Mouse (Mus musculus): ENCODE data around the gene Calr.
"Not testable (repeated sequence)": the region's sequence is repeated elsewhere in the genome, so short reads cannot be mapped to it uniquely, and the experiment has no call there.

Calr gene

DNA sequence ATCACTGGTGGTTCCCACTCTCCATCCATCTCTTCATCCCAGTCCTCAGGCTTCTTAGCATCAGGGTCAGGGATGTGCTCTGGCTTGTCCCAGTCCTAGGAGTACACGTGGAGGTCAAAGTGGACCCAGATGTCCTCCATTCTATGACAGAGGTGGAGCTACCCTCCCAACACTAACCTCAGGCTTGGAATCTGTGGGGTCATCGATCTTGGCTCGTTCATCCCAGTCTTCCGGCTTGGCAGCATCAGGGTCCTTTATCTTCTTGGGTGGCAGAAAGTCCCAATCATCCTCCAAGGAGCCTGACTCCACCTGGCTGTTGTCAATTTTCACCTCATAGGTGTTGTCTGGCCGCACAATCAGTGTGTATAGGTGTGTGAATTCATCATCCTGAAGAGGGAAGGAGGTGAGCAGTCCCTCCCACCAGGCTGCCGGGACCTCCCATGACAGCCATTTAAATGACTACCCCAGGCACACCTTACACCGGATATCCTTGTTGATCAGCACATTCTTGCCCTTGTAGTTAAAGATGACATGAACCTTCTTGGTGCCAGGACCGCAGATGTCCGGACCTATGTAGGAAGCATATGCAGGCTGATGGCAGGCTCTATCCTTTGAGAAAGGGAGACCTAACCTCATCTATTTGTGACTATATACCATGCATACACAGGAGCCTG is 2.2 kb downstream of the Calr start:
- DNase-seq (ENCODE audit: low read depth, low spot score) = no peak

DNA sequence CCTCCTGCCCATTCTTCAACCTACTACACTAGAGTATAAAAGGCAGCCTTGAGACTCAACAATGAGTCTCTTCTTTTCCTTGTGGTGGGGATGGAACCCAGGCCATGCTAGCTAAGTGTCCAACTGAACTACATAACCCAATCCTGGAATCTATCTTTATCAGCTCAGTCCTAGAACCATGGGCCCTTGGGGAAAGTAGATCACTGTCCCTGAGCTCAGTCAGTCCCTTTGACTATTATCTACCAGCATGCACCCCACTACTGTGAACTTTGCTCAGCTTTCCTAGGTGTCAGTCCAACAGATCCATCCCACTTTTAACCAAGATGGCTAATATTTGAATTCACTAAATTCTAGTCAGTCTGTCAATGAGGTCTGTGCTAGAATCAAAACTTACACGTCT is 5.2 kb downstream of the Calr start:
- DNase-seq (ENCODE audit: low read depth, low spot score) = no peak

DNA sequence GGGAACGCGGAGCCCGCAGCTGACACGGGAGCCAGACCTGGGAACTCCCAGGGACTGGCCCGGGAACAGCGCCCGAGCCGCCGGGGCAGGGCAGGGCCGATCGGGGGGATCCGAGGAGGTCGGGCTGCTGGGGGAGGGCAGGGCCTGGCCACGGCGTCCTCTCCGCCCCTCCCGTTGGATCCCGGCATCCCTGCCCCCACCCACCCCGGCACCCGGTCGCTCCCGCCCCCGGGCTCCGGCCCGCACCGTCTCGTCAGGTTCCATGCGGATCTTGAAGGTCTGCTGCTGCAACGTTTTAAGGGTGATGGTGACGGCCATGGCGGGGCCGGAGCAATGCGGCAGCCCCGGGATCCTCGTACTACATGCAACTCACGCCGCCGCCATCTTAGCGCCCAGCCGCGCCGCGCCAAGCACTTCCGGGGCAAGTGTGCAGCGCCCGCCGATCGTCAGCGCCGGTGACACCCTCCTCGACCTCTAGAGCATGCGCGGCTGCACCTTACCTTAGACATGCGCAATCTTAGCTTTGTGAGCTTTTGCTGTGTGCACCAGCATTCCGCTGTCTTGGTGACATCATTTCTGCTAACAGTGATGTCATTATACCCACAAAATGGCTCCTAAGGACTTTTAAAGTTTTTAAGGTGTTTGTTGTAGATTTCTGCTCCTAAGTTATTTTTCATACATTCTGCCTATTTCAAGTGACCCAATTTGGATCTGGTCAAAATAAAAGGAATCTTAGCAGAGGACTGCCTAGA is 6.3 kb downstream of the Calr start, which contains the start of gene Rad23a:
Rad23a (minus strand) TSS at position 418 of the 752 bp plus-strand sequence.
- peak; percentile 92 for DNase-seq (ENCODE audit: low read depth, low spot score)

DNA sequence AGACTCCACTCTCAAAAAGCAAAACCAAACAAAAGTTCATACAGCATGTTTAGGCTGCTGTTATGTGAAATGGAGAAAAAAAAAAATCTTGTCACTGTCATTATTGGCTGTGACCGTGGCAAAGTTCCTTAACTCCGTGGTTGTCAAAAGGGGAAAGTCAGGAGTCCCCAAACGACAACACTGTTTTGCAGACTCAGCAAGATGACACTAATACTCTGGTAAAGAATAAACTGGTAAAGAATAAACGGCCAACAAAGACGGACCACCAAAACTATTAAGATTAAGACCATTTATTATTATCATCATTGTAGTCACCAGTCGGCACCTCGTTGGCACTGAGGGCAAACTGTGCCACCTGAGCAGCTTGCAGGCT is 6.9 kb downstream of the Calr start:
- DNase-seq (ENCODE audit: low read depth, low spot score) = no peak

DNA sequence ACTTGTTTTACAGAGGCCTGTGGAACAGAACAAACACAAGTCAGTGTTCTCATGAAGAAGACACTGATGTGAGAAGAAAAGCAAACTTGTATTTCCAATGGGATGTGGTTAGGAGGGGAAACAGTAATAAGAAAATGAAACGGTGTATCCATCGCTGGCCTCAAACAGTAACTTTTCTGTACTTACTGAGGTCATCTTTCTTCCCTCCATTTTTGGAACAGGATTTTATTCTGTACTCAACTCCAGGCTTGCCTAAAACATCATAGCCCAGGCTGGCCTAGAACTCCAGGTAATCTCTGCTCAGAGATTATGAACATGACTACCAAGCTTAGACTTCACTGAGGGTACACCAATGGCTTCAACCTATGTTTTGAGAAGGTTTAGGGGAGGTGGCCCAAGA is 7.3 kb downstream of the Calr start:
- DNase-seq (ENCODE audit: low read depth, low spot score) = no peak

DNA sequence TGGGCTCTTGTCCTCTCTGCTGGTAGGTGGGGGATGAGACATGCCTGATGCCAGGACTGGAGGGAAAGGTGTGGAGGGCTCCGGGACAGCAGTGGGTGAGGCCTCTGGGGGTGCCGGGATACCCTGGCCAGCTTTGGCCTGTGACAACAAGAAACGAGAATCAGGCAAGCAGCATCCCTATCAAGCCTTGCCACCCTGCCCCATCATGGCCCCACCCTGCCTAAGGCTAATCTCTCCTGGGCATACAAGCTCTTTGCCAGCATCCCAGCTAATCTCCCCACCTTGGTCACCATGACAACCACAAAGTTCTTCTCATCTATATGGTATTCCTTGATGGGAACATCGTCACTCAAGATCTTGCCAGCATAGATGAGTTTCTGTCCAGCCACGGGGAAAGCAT is 8.2 kb downstream of the Calr start:
- DNase-seq (ENCODE audit: low read depth, low spot score) = no peak

DNA sequence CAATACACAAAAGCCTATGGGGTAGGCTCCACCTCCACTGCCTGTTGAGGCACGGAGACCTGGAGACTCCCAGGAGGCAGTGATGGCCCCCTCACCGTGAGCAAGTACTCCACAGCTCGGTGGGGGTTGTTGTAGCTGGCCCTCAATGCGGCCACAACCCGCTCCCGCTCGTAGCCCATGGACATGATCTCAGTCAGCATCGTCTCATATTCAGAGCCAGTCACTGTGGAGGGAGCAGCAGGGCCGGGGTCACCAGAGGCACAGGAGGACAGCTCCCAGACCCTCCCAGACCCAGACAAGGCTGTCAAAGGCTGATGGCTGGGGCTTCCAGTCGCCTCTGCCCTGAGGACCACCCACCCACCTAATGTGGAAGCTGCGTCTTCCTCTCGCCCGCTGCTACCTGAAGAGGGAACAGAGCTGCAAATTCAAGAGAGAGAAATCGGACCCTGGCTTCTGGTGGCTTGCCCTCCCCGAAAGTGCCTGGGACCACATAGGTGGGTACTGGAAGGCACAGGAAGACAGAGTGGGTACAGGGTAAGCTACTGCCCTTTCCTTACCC is 8.7 kb downstream of the Calr start:
- no peak for DNase-seq (ENCODE audit: low read depth, low spot score)

DNA sequence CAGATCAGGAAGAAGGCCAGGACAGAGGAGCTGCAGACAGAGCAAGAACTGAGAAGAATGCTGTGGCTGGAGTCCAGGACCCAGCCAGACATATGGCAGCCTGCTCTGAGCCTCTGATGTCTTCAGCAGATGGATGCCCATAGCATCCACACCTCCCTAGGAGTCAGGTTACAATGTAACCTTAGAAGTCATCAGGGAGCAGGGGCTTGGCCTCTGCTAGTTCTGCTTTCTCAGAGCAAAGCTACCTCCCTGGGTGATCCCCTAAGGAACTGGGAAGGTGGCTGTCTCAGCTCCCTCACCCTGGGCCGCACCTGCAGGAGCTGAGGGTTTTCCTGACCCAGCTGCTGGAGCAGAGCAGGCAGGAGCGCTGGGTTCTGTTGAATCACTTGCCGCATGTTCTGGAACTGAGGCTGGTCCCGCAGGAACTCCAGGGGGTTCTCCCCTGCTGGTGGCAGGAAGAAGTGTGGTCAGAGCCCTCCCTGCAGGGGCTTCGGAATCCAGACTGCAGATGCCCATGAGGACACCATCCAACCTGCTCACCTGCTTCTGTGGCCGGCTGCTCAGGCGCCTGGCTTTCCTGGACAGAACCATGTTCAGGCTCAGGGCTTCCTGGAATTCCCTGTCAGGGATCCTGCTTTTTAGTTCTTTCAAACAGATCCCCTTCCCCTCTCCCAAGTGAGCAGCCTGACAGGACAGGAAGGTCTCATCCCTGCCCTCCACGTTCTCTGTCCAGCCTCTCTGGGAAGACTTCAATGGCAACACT is 9.4 kb downstream of the Calr start:
- no peak for DNase-seq (ENCODE audit: low read depth, low spot score)

DNA sequence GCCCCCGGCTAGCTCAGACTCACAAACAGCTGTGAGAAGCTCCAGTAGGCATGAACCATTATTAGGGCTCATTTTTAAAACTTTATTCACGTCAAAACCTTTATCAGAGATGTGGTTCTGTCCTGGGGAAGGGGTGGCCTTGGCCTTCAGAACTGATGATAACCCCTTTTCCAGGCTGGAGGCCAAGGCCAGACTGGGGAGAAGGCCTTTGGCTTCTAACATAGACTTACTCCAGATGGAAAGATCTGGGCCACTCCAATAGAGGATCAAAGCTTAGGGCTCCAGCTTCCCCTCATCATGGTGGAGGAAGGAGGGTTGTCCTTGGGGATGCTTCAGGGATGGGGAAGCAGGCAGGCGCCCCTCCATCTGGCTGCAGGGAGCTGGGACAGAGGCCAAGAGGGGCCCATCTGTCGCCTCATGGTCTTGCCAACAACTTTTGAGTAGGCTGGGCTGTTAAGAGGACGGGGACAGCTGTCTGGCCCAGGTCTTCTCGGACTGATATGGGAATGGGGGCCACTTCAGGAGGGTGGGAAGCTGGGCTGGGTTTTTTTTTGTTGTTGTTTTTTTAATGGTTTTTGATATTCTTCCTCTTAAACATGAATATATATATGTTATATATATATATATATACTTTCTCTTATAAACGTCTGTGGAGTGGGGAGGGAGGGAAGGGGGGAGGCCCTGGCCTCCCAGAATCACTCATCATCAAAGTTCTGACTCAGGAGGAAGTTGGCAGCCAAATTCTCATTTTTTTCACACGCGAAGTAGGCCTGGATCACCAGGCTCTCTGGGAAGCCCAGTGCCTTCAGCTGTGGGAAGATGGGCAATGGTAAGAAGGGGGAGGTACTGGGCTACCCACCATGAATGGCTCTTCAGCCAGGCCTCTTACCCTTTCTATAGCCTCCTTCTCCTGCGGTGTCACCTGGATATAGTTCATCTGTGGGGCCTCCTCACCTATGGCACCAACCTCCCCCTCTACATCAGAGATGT is 11.6 kb downstream of the Calr start:
- no peak for DNase-seq (ENCODE audit: low read depth, low spot score)

DNA sequence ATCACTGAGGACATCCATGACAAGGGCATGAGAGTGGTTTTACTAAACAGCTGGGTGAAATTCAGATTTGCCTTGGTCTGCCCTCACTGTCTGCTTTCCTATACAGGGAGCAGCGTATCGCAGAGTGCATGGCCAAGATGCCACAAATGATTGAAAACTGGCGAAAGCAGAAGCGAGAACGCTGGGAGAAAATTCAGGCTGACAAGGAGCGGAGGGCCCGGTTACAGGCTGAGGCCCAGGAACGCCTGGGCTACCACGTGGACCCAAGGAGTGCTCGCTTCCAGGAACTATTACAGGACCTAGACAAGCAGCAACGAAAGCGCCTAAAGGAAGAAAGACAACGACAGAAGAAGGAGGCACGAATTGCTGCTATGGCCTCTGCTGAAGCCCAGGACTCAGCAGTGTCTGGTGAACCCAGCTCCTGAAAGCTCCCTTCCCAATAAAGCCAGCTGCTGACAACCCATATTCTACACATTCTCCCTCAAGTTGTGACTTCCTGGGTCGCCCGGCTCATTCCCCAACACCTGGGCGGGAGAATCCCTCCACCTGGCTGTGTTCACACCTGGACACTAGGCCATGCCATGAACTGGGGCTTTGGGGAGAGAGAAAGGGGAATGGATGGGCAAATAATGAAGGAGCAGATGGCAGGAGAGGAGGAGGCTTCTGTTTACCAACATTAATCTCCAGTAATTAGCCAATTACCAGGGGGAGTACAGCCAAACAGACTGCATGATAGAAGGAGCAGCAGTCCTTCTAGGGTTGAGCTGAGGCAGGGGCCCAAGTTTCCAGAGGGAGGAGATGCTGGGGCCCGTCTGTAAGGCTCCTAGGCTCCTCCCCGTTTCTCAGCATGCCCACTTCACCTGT is 12.5 kb downstream of the Calr start:
- DNase-seq (ENCODE audit: low read depth, low spot score) = no peak

DNA sequence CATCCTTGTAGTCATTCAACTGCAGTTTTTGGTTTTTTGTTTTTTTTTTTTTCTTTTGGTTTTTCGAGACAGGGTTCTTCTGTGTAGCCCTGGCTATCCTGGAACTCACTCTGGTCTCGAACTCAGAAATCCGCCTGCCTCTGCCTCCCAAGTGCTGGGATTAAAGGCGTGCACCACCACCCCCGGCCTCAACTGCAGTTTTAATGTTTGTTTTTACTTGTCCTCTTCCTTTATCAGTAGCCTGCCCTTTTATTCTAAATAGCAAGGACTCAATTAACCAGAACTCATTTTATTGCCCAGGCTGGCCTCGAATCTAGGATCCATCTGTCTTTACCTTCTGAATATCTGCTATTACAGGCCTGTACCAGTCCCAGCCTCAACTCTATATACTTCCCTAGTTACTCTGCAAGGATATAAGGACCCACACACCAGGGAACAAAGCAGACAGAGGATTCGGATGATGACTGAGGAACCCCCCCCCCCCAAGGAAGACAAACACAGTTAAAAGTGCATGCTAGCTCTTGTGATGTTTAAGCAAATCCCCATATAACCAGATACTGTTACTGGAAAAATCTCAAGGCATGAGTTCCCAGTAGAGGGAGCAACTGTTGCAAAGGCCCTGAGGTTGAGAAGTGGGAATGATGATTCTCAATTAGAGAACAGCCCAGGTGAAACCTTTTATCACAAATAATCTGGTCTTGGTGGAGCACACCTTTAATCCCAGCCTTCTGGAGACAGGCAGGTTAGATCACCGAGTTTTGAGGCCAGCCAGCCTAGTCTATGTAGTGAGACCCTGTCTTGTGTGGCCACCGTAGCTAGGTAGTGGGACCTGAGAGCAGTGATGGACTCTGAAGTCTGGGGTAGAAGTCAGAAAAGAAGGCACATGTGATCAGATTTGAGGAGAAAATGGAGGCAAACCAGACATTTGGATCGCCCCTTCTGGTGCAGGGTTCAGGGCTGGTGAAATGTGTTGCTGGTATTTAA is 13.7 kb downstream of the Calr start:
- DNase-seq (ENCODE audit: low read depth, low spot score) = no peak

DNA sequence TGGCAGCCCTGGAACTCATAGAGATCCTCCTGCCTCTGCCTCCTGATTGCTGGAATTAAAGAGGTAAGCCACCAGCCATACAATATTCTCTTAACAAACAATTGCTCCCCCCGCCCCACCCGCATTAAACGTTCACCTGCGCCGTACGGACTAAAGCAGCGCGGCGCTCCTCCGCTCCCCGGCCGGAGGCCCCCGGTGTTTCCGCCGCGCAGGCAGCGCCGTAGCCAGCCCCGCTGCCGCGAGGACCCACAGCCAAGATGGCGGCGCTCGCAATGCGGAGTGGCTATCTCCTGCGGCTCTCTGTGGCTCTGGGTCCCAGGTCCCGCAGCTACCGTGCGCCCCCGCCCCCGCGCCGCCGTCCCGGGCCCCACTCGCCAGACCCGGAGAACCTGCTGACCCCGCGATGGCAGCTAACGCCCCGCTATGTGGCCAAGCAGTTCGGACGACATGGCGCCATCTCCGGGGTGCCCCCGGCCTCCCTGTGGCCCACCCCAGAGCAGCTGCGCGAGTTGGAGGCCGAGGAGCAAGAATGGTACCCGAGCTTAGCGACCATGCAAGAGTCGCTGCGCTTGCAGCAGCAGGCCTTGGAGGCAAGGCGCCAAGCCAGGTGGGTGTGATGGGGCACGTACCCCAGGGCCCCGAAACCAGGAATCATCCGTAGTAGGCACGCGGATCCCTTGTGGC is 14.6 kb downstream of the Calr start:
- peak; percentile 67 for DNase-seq (ENCODE audit: low read depth, low spot score)

DNA sequence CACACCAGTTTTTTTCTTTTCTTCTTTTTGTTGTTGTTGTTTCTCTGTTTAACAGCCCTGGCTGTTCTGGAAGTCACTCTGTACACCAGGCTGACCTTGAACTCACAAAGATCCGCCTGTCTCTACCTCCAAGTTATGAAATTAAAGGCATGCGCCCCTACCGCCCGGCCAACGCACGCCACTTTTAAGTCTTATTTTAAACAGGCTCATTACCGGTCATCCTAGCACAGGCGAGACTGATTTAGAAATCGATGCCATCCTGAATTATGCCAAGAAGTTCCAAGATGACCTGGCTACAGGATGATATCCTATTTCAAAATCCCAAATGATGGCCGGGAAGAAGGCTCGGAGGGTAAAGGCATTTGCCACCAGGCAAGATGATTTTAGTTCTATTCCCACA is 15.2 kb downstream of the Calr start, which contains the start of gene Gadd45gip1:
Gadd45gip1 (plus strand) TSS at position 33 of the 400 bp plus-strand sequence.
- DNase-seq (ENCODE audit: low read depth, low spot score) = no peak

DNA sequence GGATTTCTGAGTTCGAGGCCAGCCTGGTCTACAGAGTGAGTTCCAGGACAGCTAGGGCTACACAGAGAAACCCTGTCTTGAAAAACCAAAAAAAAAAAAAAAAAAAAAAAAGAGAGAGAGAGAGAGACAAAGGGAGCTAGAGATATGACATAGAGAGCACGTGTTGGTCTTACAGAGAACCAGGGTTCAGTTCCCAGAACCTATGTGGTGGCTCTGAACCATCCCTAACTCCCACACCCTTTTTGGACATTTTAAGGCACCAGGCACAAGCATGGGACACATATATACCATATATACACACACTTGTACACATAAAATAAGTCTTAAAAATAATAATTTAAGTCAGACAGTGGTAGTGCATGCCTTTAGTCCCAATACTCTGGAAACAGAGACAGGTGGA is 20.2 kb downstream of the Calr start:
- not testable (repeated sequence) for DNase-seq (ENCODE audit: low read depth, low spot score)

DNA sequence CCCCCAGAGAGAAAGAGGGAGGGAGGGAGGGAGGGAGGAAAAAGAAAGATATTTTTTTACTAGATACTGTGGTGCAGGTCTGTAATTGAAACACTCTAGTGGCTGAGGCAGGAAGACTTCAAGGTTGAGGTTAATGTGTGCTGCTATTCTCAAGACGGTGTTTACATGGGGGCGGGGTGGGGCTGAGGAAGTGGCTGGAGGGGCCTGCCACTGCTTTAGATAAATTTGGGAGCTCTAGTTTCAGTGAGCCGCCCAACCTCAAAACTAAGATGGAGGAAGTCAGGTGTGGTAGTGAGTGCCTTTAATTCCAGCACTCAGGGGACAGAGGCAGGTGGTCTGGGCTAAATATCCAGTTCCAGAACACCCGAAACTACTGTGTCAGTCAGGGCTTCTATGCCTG is 21.1 kb downstream of the Calr start:
- DNase-seq (ENCODE audit: low read depth, low spot score) = no peak

DNA sequence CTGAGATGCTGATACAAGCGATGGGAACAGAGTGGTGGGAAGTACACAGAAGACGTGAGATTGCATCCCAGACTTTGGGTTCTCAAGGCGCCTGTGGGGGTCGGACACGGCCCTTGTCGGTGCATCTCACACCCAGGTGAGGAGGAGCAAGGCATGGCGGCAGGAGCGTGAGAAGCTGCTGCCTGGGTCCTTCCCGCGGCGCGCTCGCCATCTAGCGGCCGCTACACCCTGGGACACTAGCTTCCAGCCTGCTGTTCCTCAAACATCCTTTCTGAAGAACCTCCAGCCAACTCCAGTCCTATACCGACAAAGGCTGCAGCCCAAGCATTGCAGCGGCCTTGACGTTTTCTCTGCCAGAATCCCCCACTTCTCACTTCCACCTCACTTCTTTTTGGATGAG is 23.1 kb downstream of the Calr start:
- peak; percentile 59 for DNase-seq (ENCODE audit: low read depth, low spot score)

DNA sequence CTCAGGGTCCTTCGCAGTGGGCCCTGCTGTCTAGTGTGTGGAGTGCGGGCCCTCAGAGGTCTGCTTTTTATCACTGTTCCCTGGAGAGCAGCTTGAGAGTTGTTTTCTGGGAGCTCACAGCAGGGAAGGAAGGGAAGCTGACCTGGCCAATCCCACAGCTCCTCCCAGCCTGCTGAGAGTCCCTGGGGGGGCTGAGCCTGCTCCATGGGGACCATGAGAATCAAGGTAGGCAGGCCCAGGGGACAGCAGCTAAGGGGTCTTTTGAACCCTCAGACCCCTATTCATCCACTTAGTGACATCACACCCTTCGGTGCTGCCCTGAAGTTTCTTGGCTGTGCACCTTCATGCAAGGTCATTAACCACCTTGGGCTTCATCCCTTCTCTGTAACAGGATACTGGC is 24.0 kb downstream of the Calr start, which contains the start of gene Dand5:
Dand5 (minus strand) TSS at position 101 of the 400 bp plus-strand sequence.
- no peak for DNase-seq (ENCODE audit: low read depth, low spot score)

DNA sequence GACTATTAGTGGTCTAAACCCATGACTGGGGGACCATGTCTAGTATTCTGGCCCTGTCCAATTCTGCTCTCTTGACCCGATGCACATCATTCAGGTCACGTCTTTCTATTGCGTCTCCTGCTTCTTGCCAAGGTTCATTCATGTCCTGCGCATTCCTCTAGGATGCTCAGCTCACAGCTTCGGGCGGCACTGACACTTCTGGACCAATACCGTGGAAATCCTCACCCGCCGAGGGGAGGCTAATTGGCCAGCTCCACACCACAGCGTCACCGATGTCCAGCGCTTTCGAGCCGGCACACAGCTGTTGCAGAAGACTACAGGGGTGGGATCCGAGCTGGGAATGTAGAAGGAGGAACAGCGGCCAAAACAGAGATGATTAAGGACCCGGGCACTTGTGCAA is 30.6 kb downstream of the Calr start:
- no peak for DNase-seq (ENCODE audit: low read depth, low spot score)

Data from retina, postnatal 7 days (tissue).